Mouse (Mus musculus) embryonic facial prominence, embryonic 11.5 days (tissue): ENCODE data around the gene Boc. TPM values are rescaled to one million over a fixed set of nuclear protein-coding genes. Genes with fewer than 3 reads are reported as not detected.

Experiments used
- ATAC-seq: fragments of 200-750 bp; cut with Nextera tagmentation; replicated peaks from 2 replicates; pipeline ENCODE4 v1.8.0; 2017; ENCODE audit warnings: low read depth; ENCODE audit not compliant: insufficient number of reproducible peaks, low FRiP score, low TSS enrichment
- DNase-seq: peaks from one replicate; pipeline ENCODE4 v3.0.0-alpha.2; 2015; ENCODE audit warnings: low spot score
- H3K27ac ChIP-seq: fragments of 300-500 bp; sonication (generic); replicated peaks from 2 replicates; pipeline ENCODE4 v1.5.1; 2014; ENCODE audit warnings: mild to moderate bottlenecking, low read depth, low read length, control low read depth
- H3K27me3 ChIP-seq: fragments of 300-500 bp; sonication (generic); 2 replicates; pipeline ENCODE4 v1.6.1; 2014; ENCODE audit warnings: mild to moderate bottlenecking, low read length, moderate library complexity, mixed read lengths; ENCODE audit not compliant: control insufficient read depth, insufficient read depth
- H3K36me3 ChIP-seq: fragments of 300-500 bp; sonication (generic); replicated peaks from 2 replicates; pipeline ENCODE4 v1.6.1; 2014; ENCODE audit warnings: low read depth, mild to moderate bottlenecking, low read length, moderate library complexity, mixed read lengths; ENCODE audit not compliant: control insufficient read depth, insufficient read depth
- H3K4me1 ChIP-seq: fragments of 300-500 bp; sonication (generic); 2 replicates; pipeline ENCODE4 v1.6.1; 2014; ENCODE audit warnings: low read length, mixed read lengths; ENCODE audit not compliant: control insufficient read depth, insufficient read depth
- H3K4me2 ChIP-seq: fragments of 300-500 bp; sonication (generic); 2 replicates; pipeline ENCODE4 v1.6.1; 2014; ENCODE audit warnings: low read depth, mild to moderate bottlenecking, control low read depth, low read length, moderate library complexity
- H3K4me3 ChIP-seq: fragments of 300-500 bp; sonication (generic); 2 replicates; pipeline ENCODE4 v1.5.1; 2014; ENCODE audit warnings: low read depth, low read length, control low read depth
- H3K9ac ChIP-seq: fragments of 300-500 bp; sonication (generic); replicated peaks from 2 replicates; pipeline ENCODE4 v1.6.1; 2014; ENCODE audit warnings: mild to moderate bottlenecking, control low read depth, low read length
- H3K9me3 ChIP-seq: fragments of 300-500 bp; sonication (generic); replicated peaks from 2 replicates; pipeline ENCODE4 v1.6.1; 2016; ENCODE audit warnings: mild to moderate bottlenecking, low read length, inconsistent platforms, mixed read lengths; ENCODE audit not compliant: control insufficient read depth
- WGBS: fragments of 180-500 bp; shearing (Covaris S2); extraction: QIAGEN DNeasy Blood & Tissue Kit; methylation state at CpG from one replicate; pipeline ENCODE4 v1.1.7; 2014; 5-methylcytosine and 5-hydroxymethylcytosine counted together
- polyA plus RNA-seq: library from polyadenylated mRNA; unstranded; fragments of >200 nt; fragmentation: Nextera tagmentation; extraction: Ambion mirVana; gene quantifications from 2 replicates; pipeline ENCODE4 v1.2.1, GENCODE M21; 2014

The Boc gene
- polyA plus RNA-seq, 1 experiment from 2014 or later = 19.5 TPM

DNA sequence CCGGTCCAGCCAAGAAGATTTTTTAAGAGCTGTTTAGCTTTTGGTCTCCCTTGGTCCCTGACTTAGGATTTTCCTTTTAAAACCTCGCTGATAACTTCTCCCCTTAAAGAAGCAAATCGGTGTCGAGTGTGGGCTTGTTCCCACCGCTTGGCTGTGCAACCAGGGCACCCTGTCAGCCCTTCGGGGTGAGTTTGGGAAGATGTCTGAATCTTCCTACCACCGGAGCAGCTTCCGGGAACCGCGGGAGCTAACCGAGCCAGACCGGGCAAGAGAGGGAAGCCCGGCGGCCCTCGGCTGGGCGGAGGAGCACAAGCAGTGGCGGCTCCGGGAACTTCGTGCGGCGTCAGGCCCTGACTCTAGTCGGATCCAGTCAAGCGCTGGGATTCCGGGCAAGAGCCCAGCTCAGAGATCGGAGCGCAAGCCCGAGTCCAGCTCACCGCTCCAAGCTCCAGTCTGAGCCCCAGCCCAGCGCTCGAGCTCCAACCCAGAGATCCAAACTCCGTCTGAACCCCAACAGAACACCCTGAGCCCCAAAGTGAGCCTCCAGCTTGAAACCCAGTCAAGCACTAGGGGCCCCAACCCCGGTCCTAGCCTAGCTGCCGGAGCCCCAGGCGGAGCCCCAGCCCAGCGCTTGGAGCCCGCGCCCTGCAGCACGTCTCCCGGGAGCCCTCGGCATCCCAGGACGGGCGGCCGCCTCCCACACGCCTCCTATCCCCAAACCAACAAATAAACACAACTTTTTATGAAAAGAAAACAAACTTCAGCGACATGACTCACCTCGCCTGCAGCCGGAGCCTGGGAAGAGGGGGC lies 831 bp downstream of the Boc start:
- peaks cover 2% of the 10 kb centered on the region; the same call in 1 of the 2 replicates for H3K4me1 ChIP-seq

DNA sequence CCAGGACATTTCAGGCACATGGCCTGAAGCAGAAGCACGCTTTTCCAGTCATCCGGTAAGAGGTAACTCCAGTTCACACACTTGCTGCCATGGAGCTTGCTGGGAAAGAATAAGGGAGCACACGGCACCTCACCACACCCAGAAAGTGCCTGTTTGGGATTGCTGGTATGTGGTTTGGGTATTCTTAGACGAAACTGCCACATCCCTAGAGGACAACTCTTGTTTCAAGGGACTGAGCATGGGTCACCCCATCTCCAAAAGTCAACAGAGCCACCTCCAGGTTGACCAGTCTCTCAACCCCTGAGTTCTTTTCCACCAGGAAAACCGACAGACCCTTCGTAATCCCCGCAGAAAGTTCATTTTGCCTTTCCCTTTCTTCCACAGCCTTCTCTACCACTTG lies 1.6 kb downstream of the Boc start:
- Histone ChIP-seq H3K4me3 (peak overlapping the region; percentile 95), H3K9me3 (no peaks in the 10 kb centered on the region), H3K36me3 (no peaks in the 10 kb centered on the region), H3K4me2 (peak overlapping the region; percentile 69), H3K4me1 (peaks cover 2% of the 10 kb centered on the region; the same call in 1 of the 2 replicates), H3K27me3 (no peaks in the 10 kb centered on the region), H3K9ac (peak overlapping the region; percentile 95), H3K27ac (no peak overlapping the region)
- ATAC-seq = no peak
- WGBS = 18% methylated on average over 7 of the region's 7 CpGs
- no peak for DNase-seq

More for the DNA sequence above, 831 bp downstream of the Boc start:
- H3K27ac ChIP-seq = peak overlapping the region; percentile 87
- H3K9me3 ChIP-seq = no peaks in the 10 kb centered on the region
- no peaks in the 10 kb centered on the region for H3K27me3 ChIP-seq
- peak; percentile 80 for ATAC-seq
- H3K36me3 ChIP-seq = no peaks in the 10 kb centered on the region
- H3K9ac ChIP-seq = peak overlapping the region; percentile 95
- peak overlapping the region; percentile 69 for H3K4me2 ChIP-seq
- H3K4me3 ChIP-seq = peak overlapping the region; percentile 95
- peak; percentile 78 for DNase-seq
- WGBS = under 1% methylated on average over 47 of the region's 47 CpGs

DNA sequence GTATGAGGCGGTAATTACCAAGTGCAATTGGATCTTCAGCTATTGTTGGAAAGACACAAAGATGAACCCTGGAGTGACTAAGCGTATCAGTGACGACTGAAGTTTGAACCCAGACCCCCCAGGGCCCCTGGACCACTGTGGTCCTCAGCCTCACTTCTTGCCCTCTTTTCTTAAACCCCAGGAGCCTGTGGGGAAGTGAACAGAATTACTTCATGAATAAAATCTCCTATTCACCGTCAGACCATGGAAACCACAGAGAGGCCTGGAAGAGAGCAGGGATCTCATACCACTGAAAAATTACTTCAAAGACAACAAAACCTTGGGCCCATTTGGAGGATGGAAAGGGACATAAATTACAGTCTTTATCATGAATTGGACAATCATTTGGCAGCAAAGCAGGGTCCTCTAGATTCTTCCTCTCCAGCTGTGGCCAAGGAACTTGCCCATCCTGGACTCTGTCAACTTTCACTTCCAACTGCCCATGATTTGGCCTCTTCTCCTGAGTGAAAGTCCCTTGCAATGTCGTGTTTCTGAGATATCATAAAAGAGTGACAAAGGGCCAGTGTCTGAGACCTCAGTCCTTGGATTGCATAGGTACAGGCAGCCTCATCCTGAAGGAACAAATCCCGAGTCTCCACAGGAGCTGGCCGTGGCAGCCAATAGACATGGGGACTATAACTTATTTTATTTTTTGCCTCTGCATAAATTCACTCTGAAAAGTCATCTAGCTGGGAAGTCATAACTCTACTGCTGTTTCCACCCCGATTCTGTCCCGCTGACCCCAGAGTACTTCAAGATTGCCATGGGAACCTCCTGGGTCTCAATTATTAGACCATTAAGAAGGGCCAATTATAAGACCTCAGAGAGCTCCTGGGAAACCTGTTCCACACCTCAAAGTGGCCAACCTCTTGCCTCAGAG lies 2.6 kb downstream of the Boc start:
- ATAC-seq (no peak), DNase-seq (no peak)
- Histone ChIP-seq H3K4me2 (peak overlapping the region; percentile 69), H3K9me3 (no peaks in the 10 kb centered on the region), H3K4me1 (peaks cover 3% of the 10 kb centered on the region; the same call in 1 of the 2 replicates), H3K4me3 (peak overlapping the region; percentile 95), H3K27ac (no peak overlapping the region), H3K9ac (peak overlapping the region; percentile 95), H3K27me3 (no peaks in the 10 kb centered on the region), H3K36me3 (no peaks in the 10 kb centered on the region)
- 48% methylated on average over 9 of the region's 9 CpGs for WGBS

- 79% methylated on average over 8 of the region's 8 CpGs for WGBS
- ATAC-seq = no peak
- Histone ChIP-seq H3K4me1 (peaks cover 7% of the 10 kb centered on the region), H3K9ac (no peak overlapping the region), H3K27me3 (no peaks in the 10 kb centered on the region), H3K27ac (no peak overlapping the region), H3K9me3 (no peaks in the 10 kb centered on the region), H3K4me3 (no peak overlapping the region), H3K4me2 (no peak overlapping the region), H3K36me3 (no peaks in the 10 kb centered on the region)
- DNase-seq = no peak
These were observed 4.8 kb downstream of the Boc start for GRCm38 (mm10) chr16:44553861-44554260.

- peaks cover 7% of the 10 kb centered on the region for H3K4me1 ChIP-seq
- no peak for DNase-seq
- no peak for ATAC-seq
- H3K4me3 ChIP-seq = no peak overlapping the region
- no peak overlapping the region for H3K9ac ChIP-seq
- H3K27me3 ChIP-seq = no peaks in the 10 kb centered on the region
- no peak overlapping the region for H3K27ac ChIP-seq
- H3K4me2 ChIP-seq = no peak overlapping the region
- H3K9me3 ChIP-seq = no peaks in the 10 kb centered on the region
- 85% methylated on average over 5 of the region's 5 CpGs for WGBS
- no peaks in the 10 kb centered on the region for H3K36me3 ChIP-seq
These were observed 6.0 kb downstream of the Boc start for GRCm38 (mm10) chr16:44552726-44553125.

DNA sequence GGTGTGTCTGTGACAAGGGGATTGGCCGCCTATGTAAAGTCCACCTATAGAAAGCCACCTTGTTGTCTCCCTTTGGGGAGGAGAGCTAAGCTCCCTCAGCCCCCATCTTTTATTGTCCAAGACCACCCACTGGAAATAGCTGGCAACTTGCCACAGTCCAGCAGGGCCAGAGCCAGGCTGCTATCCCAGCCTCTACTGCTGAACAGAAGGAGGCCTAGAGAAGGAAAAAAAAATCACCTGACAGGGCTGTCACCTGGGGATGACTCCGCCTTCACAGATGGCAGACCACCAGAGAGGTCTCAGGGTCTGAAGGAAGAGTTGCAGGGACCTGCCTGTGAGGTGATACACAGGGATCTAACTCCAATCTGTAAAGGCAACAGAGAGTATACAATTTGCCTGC lies 6.7 kb downstream of the Boc start:
- ATAC-seq (0 out of 2 replicates have a peak, but pooled peaks have one; percentile 8), DNase-seq (no peak)
- Histone ChIP-seq H3K27ac (no peak overlapping the region), H3K4me1 (peaks cover 7% of the 10 kb centered on the region), H3K36me3 (no peaks in the 10 kb centered on the region), H3K4me3 (no peak overlapping the region), H3K27me3 (no peaks in the 10 kb centered on the region), H3K9me3 (no peaks in the 10 kb centered on the region), H3K4me2 (no peak overlapping the region), H3K9ac (no peak overlapping the region)
- 75% methylated on average over 2 of the region's 2 CpGs for WGBS

DNA sequence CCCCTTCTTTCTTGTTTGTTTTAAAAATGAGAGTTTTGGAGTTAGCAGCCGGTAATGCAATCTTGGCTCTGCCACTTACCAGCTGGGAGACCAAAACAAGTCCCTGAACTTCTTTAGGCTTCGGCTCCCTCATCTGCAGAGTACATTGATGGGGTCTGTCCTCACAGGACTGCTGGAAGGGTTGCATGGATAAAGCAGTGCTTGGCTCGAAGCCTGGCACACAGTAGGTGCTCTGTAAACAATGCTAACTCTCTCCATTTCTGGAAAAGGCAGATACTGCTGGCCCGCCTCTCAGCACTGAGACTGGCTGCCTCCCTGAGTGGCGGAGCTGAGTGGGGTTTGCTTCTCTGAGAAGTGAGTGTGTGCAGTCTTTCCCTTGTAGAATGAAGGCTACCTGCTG lies 7.2 kb downstream of the Boc start:
- H3K9ac ChIP-seq = no peak overlapping the region
- H3K4me2 ChIP-seq = no peak overlapping the region
- H3K27ac ChIP-seq = no peak overlapping the region
- no peaks in the 10 kb centered on the region for H3K9me3 ChIP-seq
- WGBS = 51% methylated on average over 5 of the region's 5 CpGs
- ATAC-seq (no peak), DNase-seq (no peak)
- no peaks in the 10 kb centered on the region for H3K27me3 ChIP-seq
- no peaks in the 10 kb centered on the region for H3K36me3 ChIP-seq
- no peak overlapping the region for H3K4me3 ChIP-seq
- H3K4me1 ChIP-seq = peaks cover 7% of the 10 kb centered on the region
